Mouse (Mus musculus) bone marrow macrophage, adult 2 months (primary cell): ENCODE data around the gene Ggps1.

Experiments
- CTCF ChIP-seq: IDR thresholded peaks from 2 replicates; pipeline ENCODE4 v1.5.1; 2012; ENCODE audit warnings: low read depth, mild to moderate bottlenecking, low read length, moderate library complexity
- POLR2A ChIP-seq: IDR thresholded peaks from 2 replicates; pipeline ENCODE4 v1.6.1; 2012; ENCODE audit warnings: mild to moderate bottlenecking, low read depth, low read length, borderline replicate concordance

DNA sequence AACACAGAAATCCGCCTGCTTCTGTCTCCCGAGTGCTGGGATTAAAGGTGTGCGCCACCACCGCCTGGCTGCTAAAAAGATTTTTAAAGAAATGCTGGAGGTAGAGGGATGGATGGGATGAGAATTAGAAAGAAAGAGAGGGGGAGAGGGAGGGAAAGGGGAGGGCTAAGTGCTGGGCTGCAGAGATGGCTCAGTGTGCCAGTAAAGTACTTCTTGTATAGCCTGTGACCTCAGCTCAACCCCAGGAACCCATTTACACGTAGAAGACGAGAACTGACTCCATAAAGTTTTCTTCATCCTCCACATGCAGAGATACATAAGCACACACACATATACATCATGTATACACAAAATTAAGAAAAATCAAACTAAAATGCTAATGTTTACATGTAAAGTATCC is 37.7 kb downstream of the Ggps1 start:
- TF ChIP-seq POLR2A: no peak
- TF ChIP-seq CTCF: no peak
